Mouse (Mus musculus) bone marrow, adult 2 months (tissue): Measurements from ENCODE around the gene Hic1.

ENCODE experiments used
- CTCF ChIP-seq: fragments of 200-500 bp; IDR thresholded peaks from 2 replicates; pipeline ENCODE4 v1.5.1; 2011; ENCODE audit warnings: low read length, control low read depth; ENCODE audit not compliant: control insufficient read depth, insufficient read depth
- POLR2A ChIP-seq: fragments of 200-500 bp; IDR thresholded peaks from 2 replicates; pipeline ENCODE4 v1.6.1; 2011; ENCODE audit warnings: low read depth, mild to moderate bottlenecking, control low read depth, low read length, borderline replicate concordance; ENCODE audit not compliant: control insufficient read depth

GRCm38 (mm10) chr11:75161417-75162008, 7.8 kb downstream of the Hic1 start:
- TF ChIP-seq POLR2A (no peak), CTCF (no peak)
